Mouse (Mus musculus) adrenal gland, postnatal 4 days (tissue): ENCODE results near the gene Oprm1. TPM values are rescaled to one million over a fixed set of nuclear protein-coding genes. Genes with fewer than 3 reads are reported as not detected.

Experiments
- DNase-seq, 2 experiments: peaks; one replicate each; pipeline ENCODE4 v3.0.0; 2021 to 2022; ENCODE audit warnings: low spot score in 2 of 2, mixed read lengths in 2 of 2
- total RNA-seq, 2 experiments: library from RNA; stranded (reverse); gene quantifications; 2 replicates each; pipeline ENCODE4 v1.2.3; 2021

Oprm1 gene
- total RNA-seq, 2 experiments from 2014 or later: 0.51 to 1.3 TPM

DNA sequence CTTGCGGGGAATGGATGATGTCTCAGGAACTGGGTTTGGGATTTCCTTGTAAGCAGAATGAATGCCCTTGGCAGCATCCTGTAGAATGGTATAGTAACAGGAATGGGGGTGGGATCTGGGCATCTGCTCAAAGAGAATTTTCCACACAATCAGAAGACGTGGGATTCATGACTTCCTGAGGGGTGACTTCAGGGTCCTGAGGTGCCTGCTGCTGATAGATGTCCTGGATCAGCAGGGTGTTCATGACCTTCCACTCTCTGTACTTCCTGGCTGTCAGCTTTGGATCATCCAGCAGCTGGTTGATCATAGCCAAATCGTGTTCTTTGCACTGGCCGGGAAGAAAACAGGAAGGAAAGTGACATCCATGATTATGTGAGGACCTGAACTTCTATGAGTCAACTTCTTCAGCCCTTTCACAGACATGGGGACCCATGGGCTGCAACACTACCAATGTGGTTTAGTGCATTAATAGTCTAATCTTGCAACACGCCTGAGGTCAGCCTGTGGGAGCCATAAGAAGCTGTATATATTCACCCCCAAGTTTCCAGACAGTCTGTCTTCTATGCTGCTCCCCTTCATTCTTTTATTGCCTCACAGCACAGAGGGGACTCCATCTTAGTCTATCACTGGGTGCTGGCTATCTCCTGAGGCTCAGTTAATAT lies 132.2 kb downstream of the Oprm1 start:
- no peak for DNase-seq

DNA sequence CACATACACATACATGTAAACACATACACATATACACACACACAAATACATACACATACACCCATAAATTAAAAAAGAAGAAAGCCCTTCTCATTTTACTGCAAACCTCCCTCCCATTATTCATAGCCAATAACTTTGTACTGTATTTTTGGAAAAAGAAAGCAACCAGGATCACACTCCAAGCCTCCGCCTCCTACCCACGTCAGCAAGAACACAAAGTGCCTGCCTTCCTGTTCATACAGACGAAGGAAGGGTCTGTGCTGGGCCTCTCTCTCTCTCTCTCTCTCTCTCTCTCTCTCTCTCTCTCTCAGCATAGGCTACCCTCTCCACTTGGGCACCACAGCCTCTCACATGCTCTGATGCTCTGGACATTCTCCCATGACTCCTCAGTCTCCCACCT lies 137.5 kb downstream of the Oprm1 start:
- no peak for DNase-seq

DNA sequence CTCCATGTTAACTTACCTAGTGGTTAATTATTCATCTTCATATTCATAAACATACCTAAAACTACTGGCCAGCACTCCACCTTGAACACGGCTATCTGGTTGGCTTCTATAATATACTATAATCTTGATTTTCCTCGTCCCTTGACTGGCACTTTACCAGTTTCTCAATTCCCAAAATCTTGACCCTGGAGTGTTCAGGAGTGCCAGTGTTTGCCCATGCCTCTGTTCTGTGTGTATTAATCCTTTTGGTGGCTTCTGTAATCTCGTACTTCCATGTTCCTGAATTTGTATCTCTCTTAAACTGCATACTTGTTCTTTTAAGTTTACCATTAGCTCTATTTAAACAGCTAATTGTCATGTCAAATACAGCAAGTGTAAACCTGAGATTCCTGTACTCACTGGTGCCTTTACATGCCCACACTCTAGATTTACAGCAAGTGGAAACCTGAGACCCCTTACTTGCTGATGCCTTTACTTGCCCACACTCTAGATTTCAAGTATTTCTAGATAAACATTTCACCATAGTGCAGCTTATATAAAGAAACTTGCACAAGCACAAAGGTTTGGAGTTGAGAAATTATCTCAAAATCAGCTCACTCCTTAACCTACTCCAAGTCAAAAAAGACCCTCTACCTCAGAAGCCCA lies 138.5 kb downstream of the Oprm1 start:
- no peak for DNase-seq

DNA sequence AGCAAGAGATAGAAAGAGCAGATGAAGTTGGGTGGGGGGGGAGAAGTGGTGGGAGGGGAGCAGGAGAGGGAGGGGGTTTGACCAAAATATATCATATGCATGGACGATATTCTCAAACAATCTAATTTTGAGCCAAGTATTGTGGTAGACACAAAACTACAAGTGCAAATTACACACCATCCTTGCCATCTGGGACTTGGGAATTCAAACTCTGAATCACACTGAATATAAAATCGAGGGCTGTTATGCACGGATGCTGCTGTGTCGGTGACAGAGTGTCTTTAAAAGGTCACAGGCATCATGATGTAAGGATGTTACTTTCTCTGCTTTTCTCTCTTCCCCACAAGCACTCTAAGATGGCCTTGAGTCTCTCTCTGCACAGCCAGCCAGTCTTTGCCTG lies 141.8 kb downstream of the Oprm1 start:
- DNase-seq: no peak

DNA sequence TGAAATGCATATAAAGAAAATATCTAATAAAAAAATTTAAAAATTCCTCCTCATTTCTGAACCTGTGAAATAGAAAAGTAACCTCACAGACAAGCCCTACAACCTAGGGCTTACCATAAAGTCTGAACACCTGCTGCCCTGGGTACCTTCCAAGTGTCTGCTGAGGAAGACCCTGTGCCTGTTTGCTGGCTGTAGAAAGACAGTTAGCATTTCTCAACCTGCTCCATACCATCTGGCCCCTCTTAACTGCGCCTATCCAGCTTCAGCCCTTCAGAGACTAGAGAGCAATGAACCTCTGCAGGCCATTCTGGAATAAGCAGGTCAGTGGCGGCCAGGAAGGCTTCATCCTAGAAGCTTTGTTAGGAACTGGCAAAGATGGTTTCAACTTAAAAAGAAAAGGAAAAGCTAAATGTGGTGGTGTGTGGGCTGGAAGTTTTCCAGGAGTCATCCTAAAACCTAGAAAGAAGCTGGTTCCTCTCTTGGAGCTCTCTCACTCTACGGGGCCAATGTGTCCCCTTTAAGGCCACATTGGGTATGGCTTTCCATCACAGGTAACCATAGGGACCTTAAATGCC lies 143.6 kb downstream of the Oprm1 start:
- DNase-seq: no peak

DNA sequence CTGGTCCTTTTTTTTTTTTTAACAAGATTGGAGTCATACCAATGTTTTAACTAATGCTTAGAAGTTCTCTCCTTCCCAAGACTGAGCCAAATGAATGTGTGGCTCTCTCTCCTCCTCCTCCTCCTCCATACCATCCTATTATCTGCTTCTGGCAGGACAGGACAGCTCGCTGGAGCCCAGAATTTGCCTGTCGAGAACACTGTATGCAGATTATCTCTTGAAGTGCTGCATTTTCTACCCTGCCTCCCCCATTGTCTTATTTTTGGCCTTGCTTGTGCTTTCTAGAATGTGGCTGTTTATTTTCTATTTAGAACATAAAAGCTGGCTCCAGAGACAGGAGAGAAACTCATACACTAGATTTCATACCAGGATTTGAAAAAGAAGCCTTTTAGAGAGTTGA lies 151.5 kb downstream of the Oprm1 start:
- no peak for DNase-seq

DNA sequence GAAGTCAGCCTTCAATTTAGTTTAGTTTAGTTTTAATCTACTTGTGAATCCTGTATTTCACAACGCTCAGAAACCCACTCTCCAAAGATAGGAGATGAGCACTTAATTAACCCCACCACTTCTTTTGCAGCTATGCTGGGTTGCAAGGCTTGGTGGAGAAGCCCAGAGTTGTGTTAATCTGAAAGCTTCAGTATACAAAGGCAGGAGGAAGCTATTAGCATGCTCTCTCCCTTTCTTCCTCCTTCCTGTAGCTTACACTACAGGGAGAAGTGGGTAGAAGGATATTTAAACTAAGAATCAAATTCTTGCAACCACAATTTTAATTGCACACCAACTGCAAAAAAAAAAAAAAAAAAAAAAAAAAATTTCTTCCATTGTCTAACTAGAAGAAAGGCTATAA lies 157.7 kb downstream of the Oprm1 start:
- no peak for DNase-seq

DNA sequence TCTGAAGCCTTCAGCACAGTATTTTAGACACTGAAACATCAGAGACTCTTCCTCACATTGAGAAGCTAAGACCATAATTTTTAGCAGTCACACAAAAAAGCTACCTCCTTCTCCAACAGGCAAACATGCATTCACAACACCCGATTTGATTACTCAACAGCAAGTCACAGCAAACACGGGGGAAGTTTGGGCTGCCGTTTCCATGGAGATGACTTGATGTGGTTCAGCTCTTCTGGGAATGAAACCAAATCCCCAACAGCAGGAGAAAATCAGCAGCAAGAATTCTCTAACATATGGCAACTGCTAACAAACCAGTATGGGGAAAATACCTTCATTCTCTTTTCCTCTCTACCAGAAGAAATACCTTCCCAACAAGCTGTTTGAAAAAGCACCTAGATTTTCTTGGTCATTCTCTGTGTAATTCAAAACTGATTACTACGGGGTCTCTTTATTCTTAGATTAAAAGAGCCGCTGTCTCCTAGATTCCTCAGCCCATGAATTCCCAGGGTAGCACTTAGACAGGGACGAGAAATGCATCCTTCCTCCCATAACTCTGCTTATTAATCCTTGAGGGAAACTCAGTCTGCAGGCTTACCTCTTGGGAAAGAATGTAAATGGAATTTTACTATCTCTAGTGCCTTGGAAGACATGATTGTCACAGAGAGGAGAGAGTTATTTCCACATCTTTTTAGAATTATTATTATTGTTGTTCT lies 158.4 kb downstream of the Oprm1 start:
- no peak for DNase-seq

DNA sequence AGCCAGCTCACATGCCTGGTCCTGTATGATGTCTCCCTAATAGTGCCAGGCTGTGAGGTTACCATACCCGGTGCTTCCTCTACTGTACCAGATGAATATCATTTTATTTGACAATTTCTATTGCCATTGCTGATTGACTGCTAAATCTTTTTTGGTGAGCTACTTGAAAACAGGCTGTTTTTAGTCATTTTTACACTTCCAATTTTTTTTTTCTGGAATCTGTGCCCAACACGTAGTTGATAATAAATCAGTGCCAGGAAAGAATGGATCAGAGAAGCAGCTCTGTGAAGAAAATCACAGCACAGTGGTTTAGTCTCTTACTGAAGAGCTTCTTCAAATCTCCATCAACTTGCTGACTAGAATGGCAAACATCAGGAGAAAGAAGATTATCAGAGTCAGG lies 168.4 kb downstream of the Oprm1 start:
- DNase-seq: no peak

DNA sequence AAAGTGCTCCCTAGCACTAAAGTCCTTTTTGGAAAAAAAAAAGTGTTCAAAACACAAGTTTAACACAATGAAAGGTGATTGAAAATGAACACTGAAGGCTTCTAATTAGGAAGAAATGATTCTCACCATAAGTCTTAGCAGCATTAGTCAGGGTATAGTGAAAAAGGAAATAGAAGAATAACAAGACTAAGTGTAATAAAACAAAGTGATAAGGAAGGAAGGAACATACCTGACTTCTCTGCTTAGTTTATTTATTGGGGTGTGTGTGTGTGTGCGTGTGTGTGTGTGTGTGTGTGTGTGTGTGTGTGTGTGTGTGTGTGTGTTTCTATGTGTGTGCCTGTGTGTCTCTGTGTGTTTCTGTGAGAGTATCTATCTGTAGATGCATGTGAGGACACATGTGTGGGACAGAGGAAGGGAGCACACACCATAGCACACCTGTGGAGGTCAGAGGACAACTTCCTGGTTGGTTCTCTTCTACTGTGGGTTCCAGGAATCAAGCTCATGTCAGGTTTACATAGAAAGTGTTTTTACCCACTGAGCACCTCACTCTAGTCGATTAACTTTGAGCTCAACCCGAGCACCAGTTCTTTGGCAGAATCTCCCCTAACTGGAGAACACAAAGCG lies 169.4 kb downstream of the Oprm1 start:
- no peak for DNase-seq

DNA sequence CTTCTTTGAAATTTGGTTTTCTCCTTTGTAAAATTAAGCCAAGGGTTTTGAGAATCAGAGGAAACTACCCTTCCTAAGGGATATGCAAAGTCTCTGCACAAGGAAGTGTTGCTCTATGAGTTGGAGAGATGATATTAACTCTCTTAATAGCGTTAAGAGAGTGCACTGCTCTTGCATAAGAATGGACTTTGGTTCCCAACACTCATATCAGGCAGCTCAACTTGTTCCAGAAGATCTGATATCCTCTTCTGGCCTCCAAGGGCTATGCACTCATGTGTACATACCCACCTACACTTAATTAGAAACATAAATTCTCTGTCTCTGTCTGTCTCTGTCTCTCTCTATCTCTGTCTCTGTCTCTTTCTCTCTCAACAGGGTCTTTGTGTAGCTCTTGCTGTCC lies 170.6 kb downstream of the Oprm1 start:
- DNase-seq: no peak

DNA sequence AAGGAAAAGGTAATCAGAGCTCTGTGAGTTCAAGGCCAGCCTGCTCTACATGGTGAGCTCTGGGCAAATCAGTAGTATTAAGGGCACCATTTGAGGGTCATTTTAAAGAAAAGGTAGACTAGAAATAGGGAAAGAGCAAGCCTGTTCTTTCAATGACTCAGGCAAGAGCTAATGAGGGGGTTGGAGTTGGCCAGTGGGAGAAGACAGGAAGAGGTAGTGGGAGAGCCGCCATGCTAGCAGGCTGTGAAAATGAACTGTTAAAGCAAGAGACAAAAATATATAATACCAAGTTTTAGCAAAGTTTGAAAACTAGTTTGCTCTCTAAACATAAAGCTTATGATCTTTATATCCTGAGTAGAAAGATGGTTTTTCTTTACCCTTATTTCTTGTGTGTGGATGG lies 172.1 kb downstream of the Oprm1 start:
- no peak for DNase-seq

DNA sequence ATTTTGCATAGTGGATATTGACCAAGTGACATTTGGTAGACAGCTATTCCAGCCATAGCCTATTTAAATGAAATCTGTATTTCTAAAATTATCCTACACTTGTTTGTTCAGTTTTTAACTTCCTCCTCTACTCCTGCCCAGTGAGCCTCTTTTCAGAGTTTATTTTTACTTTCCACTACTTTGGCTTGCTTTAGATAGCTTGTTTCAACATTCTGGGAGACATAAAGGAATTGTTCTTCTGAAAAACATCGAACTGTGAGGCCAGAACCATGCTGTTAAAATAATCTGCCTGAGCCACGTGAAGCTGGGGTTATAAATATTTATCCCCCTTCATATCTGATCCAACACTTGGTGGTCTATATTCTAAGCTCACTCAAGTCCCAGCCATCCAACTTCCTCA lies 172.6 kb downstream of the Oprm1 start:
- DNase-seq: no peak

DNA sequence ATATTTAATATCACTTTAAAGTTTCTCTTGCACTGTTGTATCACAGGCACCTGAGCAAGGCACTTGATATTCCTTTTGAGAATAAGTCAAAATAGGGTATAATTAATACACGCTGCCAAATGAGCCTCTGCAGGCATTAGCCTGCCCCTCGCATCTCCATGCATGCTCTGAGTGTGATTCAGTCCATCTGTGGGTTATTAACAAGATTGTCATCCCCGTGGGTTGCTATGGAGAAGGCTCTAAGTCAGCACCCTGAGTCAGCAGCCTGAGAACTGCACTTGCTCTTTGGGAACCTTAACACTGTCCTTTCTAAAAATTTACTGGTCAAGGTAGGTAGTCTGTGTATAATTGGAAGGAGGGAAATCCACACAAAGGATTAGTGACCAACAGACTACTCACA lies 176.5 kb downstream of the Oprm1 start:
- DNase-seq: no peak

DNA sequence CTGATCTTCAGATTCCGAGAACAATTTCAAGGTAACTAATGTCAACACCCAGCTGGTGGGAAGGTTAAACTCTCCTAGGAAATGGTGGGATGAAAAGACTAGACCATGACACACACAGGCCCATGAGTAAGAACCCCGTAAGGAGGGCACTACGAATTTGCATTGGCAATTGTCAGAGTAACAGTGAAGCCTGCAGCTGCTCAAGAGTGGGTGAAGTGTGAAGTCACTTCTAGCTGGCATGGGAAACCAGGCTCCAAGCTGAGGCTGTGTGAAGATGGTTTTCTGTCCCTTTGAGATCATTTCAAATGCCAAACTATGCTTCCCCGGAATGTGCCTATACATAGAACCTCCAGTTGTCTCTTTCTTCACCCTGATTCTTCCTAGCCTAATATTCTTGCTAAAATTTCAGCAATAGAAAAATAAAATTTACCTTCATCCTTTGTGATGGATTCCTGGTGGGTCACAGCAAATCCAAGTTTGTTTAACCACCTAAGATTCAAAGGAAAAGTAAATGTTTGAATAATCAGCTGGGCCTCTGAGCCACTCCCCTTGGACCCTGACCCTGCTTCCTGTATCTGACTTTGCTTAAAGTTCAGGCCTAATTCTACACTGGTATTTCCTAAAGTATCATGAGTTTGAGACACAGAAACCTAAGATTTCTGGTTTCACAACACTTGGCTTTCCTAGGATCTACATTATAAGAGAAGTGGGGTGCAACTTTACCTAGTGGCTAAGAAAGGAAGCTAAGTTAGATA lies 178.5 kb downstream of the Oprm1 start:
- no peak for DNase-seq

DNA sequence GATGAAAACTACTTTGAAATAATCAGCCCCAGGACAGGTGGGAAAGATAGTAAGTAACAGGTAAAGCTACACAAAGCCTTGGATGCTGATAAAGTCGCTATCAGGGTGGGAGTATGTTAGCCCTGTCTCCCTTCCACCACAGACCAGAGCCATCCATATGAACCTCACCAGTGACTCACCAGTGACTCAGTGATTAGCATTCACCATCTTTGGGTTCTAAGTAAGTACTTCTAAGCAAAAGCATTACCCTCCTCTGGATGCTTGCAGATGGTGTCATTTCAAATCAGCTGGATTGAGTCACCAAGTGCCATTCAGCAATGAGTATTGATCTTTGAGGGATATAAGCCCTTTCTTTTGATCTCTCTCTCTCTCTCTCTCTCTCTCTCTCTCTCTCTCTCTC lies 194.8 kb downstream of the Oprm1 start:
- DNase-seq: no peak

DNA sequence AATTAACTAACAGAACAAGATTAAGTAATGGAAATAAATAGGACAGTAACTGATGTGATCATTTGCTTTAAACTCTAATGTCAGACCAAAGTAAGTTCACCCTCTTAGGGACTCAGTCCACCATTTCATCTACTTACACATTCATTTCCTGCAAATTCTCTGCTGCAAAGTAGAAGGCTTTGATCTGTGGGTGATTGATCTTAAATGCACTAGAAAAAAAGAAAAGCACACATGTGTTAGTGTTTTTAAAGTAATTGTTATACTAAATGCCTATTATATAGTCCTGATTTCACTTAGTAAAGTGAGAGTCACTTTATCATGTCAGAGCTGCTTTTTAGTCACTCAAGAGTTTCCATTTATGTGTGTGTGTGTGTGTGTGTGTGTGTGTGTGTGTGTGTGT lies 196.2 kb downstream of the Oprm1 start:
- DNase-seq: no peak

DNA sequence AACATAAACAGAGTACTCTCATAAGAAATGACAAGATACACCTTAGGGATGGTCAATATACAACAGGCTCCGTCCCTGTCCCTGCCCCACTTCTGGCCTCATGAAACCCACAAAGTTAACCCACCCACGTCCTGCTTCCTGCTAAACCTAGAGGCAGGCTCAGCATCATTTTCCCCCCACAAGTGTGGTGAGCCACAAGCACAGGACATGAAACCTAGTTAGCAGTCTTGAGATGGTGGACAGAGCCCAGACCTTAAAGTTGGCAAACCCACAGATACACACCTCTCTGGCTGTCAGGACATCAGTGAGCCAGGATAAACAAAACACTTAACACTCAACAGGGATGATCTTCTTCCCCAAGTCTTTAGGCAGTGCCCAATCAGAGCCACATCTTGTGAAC lies 198.1 kb downstream of the Oprm1 start:
- DNase-seq: no peak

DNA sequence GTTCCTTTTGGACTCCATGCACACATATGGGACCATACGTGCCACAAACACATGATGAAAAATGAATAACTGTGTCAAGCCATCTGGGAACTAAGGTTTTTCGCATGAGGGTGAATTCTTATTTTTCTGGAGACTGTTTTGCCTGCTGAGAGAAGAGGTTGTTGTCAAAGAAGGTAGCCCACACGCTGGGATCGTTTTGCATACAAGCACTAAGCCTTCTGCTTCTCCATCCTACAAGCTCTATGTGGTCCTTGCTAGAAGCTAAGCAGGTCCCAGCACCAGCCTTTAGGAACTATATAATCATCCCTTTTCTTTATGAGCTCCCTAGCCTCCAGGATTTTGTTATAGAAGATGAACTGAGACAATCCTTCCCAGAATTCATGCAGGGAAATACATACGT lies 200.5 kb downstream of the Oprm1 start:
- no peak for DNase-seq

DNA sequence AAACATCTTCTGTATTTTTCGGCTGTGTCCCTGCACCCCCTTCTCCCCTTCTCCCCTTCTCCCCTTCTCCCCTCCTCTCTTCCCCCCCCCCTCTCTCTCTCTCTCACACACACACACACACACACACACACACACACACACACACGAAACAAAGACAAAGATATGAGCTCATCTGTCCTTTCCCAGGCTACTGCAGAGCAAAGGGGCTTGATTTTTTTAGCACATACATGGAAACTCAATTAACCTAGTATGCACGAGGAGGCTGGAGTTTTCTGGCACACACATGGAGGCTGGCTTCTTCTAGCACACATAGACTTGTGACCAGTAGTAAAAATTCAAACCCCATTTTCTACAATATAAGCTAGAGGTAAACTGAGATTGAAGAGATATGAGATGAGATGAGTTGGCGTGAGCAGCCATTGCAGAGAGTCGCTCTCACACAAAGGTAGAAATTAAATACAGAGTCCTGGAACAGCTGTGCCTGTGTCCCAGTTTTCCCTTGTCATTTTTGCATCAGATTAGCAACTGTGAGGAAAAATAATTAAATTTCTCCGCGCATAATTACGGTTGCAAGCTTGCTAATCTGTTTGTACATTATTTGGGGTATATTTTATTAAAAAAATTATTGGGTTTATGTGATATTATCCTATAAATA lies 209.4 kb downstream of the Oprm1 start:
- no peak for DNase-seq

DNA sequence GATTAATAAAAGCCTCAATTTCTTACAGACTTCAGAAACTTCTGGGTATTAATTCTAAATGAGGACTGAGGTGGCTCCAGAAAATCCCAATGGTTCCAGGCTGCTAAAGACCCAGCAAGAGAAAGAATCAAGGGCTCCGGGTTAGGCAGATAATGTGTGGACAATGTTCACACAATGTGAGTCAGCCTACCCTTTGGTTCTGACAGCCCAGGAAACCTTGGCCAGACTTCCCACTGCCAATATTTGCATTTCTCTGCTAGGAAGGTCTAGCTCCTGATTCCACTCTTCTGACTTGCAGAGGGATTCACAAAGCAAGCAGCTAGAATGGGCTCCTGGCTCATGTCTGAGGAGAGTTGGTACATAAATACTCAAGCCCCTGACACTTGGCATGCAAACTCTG lies 210.0 kb downstream of the Oprm1 start:
- DNase-seq: no peak
